Mouse (Mus musculus): ENCODE measurements around the gene Zfp790.

DNA sequence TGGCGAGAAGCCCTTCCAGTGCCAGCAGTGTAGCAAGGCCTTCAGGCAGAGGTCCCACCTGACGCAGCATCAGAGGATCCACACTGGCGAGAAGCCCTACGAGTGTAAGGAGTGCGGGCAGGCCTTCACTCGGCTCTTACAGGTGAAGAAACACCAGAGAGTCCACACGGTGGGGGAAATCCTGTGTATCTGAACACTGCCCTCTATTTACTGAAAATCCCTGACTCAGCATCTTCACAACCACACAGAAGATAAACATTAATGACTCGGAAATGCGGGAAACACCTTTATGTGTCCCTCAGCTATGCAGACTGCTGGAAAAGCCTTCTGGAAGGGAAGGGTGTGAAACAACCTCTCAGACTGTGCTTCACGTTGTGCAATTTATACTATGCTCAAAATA is 38.5 kb upstream of the Zfp790 start:
- TF ChIP-seq CTCF (IDR thresholded peaks at IDR 0.05; ENCODE audit: borderline replicate concordance, insufficient read depth, low read length) (no peak), POLR2A (IDR thresholded peaks at IDR 0.05; ENCODE audit: low read depth, low read length) (no peak)

Data from embryonic fibroblast, embryonic 13.5 days (primary cell).